Mouse (Mus musculus): Measurements from ENCODE around the gene Acsf3. TPM values are rescaled to one million over a fixed set of nuclear protein-coding genes. Genes with fewer than 3 reads are reported as not detected.

The Acsf3 gene
- total and polyA plus RNA-seq, 3 experiments, result 0.49 to 0.63 TPM; not detected in 1

DNA sequence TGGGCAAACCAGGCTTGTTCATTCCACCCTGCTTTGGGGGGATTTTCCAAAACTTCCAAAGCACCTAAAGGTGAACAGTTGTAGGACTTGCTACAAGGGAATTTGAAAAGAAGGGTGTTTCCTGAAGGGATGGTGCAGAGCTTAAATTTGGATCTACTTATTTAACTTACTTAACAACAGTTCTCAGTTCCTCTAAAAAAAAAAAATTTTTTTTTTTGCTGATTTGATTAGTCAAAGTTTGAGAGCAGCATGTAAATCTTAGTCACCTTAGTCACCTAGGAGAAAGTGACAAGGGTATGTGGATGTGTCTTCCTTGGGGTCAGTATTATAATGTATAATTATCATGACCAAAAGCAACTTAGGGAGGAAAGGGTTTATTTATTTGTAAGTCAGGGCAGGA lies 16.7 kb upstream of the Acsf3 start:
- peaks cover 86% of the 10 kb centered on the region for H3K27me3 ChIP-seq (ENCODE audit: insufficient read depth, low read length)
- H3K4me3 ChIP-seq (ENCODE audit: low read depth, low read length), result no peak overlapping the region
- H3K4me1 ChIP-seq (ENCODE audit: insufficient read depth, low read depth, low read length), result peaks cover 32% of the 10 kb centered on the region
- H3K36me3 ChIP-seq (replicated peaks), result no peaks in the 10 kb centered on the region
- TF ChIP-seq GATA2 (IDR thresholded peaks at IDR 0.05; ENCODE audit: borderline replicate concordance, low read depth, low read length), result no peak
- TF ChIP-seq POLR2AphosphoS5 (IDR thresholded peaks at IDR 0.05; ENCODE audit: insufficient replicate concordance, low read depth, low read length), result no peak
- no peak for TF ChIP-seq TAL1 (conservative IDR thresholded peaks at IDR 0.05; ENCODE audit: low read depth, low read length)
- no peak for TF ChIP-seq GATA1 (IDR thresholded peaks at IDR 0.05; ENCODE audit: borderline replicate concordance, low read length)
- no peak for TF ChIP-seq CTCF (IDR thresholded peaks at IDR 0.05; ENCODE audit: low read depth, low read length)
- ATAC-seq (ENCODE audit: extremely low read depth, insufficient number of reproducible peaks, low FRiP score, poor library complexity, severe bottlenecking), result no peak
- no peak for DNase-seq (ENCODE audit: low spot score)
- H3K9me3 ChIP-seq (replicated peaks), result no peaks in the 10 kb centered on the region

DNA sequence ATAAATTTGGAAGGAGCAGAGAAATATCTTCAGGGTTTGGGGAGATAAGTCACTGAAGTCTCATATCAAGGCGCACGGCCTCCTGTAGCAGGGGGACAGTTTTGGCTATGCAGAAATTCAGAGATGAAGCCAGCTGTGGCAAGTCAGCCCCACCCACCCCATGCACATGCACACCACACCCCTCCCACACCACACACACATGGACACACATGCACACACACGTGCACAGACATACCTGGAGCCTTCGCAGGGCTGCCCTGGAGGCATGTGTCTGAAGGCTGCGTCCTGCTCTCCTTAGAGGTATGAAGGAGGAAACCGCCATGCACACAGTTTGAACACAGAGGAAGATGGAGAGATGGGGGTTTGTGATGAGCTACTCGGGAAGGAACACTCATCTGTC lies 15.2 kb upstream of the Acsf3 start:
- Histone ChIP-seq H3K36me3 (replicated peaks) (no peaks in the 10 kb centered on the region), H3K4me3 (ENCODE audit: low read depth, low read length) (no peak overlapping the region), H3K4me1 (ENCODE audit: insufficient read depth, low read depth, low read length) (peaks cover 46% of the 10 kb centered on the region), H3K9me3 (replicated peaks) (no peaks in the 10 kb centered on the region), H3K27me3 (ENCODE audit: insufficient read depth, low read length) (peaks cover 79% of the 10 kb centered on the region)
- DNase-seq (ENCODE audit: low spot score) (no peak), ATAC-seq (ENCODE audit: extremely low read depth, insufficient number of reproducible peaks, low FRiP score, poor library complexity, severe bottlenecking) (no peak)
- TF ChIP-seq GATA2 (IDR thresholded peaks at IDR 0.05; ENCODE audit: borderline replicate concordance, low read depth, low read length) (no peak), CTCF (IDR thresholded peaks at IDR 0.05; ENCODE audit: low read depth, low read length) (no peak), GATA1 (IDR thresholded peaks at IDR 0.05; ENCODE audit: borderline replicate concordance, low read length) (no peak), TAL1 (conservative IDR thresholded peaks at IDR 0.05; ENCODE audit: low read depth, low read length) (no peak), POLR2AphosphoS5 (IDR thresholded peaks at IDR 0.05; ENCODE audit: insufficient replicate concordance, low read depth, low read length) (no peak)

DNA sequence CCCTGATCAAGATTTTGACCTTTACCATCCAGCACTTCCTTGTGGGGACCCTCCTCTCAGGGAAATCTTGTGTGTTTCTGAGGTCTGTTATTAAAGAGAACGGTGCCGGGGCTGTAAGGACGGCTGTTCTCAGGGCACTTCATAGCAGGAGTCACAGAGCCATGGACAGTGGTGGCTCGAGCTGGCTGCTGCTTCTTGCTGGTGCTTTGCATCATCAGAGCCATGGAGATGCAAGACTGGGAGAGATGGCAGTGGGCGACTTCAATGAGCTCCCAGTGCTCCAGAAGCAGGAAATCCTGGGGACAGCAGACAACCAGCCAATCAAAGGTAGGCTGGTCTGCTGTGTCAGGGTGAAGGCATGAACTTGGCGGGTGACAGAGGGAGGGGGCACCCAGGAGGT lies 14.2 kb upstream of the Acsf3 start:
- no peak overlapping the region for H3K4me3 ChIP-seq (ENCODE audit: low read depth, low read length)
- H3K4me1 ChIP-seq (ENCODE audit: insufficient read depth, low read depth, low read length), result peaks cover 54% of the 10 kb centered on the region
- TF ChIP-seq TAL1 (conservative IDR thresholded peaks at IDR 0.05; ENCODE audit: low read depth, low read length), result no peak
- no peaks in the 10 kb centered on the region for H3K9me3 ChIP-seq (replicated peaks)
- no peak for DNase-seq (ENCODE audit: low spot score)
- no peak for ATAC-seq (ENCODE audit: extremely low read depth, insufficient number of reproducible peaks, low FRiP score, poor library complexity, severe bottlenecking)
- H3K27me3 ChIP-seq (ENCODE audit: insufficient read depth, low read length), result peaks cover 80% of the 10 kb centered on the region
- H3K36me3 ChIP-seq (replicated peaks), result no peaks in the 10 kb centered on the region

DNA sequence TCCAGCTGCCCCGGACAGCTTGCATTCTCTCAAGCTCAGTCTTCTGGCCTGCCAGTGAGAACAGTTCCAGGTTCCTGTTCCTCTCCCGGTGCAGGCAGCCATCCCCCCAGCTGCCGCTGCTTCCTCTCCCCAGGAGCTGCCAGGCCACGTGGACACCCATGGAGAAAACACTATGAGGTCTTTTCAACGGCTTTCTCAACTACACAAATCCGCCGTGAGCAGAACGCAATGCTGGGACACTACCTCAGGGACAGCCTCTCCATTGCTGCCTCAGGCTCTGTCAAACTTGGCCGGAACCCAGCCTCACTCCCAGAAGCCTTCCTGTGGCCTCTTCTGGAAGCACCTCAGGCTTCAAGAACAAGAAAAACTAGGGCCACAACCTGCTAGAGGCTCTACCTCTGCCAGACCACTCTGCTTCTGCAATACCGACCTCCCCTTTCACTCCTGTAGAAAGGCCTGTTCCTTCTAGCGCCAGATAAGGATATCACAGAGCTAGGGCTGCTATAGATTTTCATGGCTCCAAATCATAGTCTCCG lies 12.5 kb upstream of the Acsf3 start:
- no peaks in the 10 kb centered on the region for H3K36me3 ChIP-seq (replicated peaks)

DNA sequence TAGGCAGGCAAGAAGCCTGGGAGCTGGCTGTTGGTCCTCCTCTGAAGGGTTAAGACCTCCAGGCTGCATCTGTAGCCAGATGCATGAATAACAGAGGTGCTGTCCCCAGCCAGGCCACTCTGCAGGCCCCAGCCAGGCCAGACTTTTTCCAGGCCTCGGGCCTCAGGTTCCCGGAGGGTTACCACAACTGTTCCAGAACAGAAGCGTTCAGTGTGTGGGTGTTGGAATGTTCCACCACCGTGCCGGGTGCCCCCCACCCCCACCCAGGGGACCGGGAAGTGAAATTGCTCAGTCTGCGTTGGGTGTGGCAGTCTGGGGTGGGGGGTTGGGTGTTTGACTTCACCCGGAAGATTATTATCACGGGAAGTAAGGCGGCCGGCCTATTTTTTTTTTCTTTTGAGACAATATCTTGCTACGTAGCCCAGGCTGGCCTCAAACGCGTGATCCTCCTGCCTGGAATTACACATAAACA lies 12.0 kb upstream of the Acsf3 start:
- Histone ChIP-seq H3K36me3 (replicated peaks) (no peaks in the 10 kb centered on the region), H3K4me1 (ENCODE audit: insufficient read depth, low read depth, low read length) (peaks cover 73% of the 10 kb centered on the region), H3K27me3 (ENCODE audit: insufficient read depth, low read length) (peaks cover 77% of the 10 kb centered on the region), H3K4me3 (ENCODE audit: low read depth, low read length) (peak overlapping the region; percentile 43; the same call in 1 of the 2 replicates), H3K9me3 (replicated peaks) (no peaks in the 10 kb centered on the region)
- ATAC-seq (ENCODE audit: extremely low read depth, insufficient number of reproducible peaks, low FRiP score, poor library complexity, severe bottlenecking) (peak; percentile 36; the same call in 1 of the 2 replicates), DNase-seq (ENCODE audit: low spot score) (peak; percentile 40)
- no peak for TF ChIP-seq GATA2 (IDR thresholded peaks at IDR 0.05; ENCODE audit: borderline replicate concordance, low read depth, low read length)
- TF ChIP-seq GATA1 (IDR thresholded peaks at IDR 0.05; ENCODE audit: borderline replicate concordance, low read length), result no peak
- TF ChIP-seq TAL1 (conservative IDR thresholded peaks at IDR 0.05; ENCODE audit: low read depth, low read length), result no peak
- no peak for TF ChIP-seq POLR2AphosphoS5 (IDR thresholded peaks at IDR 0.05; ENCODE audit: insufficient replicate concordance, low read depth, low read length)
- no peak for TF ChIP-seq CTCF (IDR thresholded peaks at IDR 0.05; ENCODE audit: low read depth, low read length)

More for the DNA sequence above, 12.5 kb upstream of the Acsf3 start:
- Histone ChIP-seq H3K27me3 (ENCODE audit: insufficient read depth, low read length) (peaks cover 80% of the 10 kb centered on the region), H3K4me3 (ENCODE audit: low read depth, low read length) (peak overlapping the region; percentile 43; the same call in 1 of the 2 replicates), H3K4me1 (ENCODE audit: insufficient read depth, low read depth, low read length) (peaks cover 70% of the 10 kb centered on the region), H3K9me3 (replicated peaks) (no peaks in the 10 kb centered on the region)
- ATAC-seq (ENCODE audit: extremely low read depth, insufficient number of reproducible peaks, low FRiP score, poor library complexity, severe bottlenecking) (peak; percentile 19), DNase-seq (ENCODE audit: low spot score) (peak; percentile 35)
- TF ChIP-seq GATA1 (IDR thresholded peaks at IDR 0.05; ENCODE audit: borderline replicate concordance, low read length), result no peak
- no peak for TF ChIP-seq POLR2AphosphoS5 (IDR thresholded peaks at IDR 0.05; ENCODE audit: insufficient replicate concordance, low read depth, low read length)
- TF ChIP-seq CTCF (IDR thresholded peaks at IDR 0.05; ENCODE audit: low read depth, low read length), result no peak
- TF ChIP-seq TAL1 (conservative IDR thresholded peaks at IDR 0.05; ENCODE audit: low read depth, low read length), result no peak
- TF ChIP-seq GATA2 (IDR thresholded peaks at IDR 0.05; ENCODE audit: borderline replicate concordance, low read depth, low read length), result no peak

DNA sequence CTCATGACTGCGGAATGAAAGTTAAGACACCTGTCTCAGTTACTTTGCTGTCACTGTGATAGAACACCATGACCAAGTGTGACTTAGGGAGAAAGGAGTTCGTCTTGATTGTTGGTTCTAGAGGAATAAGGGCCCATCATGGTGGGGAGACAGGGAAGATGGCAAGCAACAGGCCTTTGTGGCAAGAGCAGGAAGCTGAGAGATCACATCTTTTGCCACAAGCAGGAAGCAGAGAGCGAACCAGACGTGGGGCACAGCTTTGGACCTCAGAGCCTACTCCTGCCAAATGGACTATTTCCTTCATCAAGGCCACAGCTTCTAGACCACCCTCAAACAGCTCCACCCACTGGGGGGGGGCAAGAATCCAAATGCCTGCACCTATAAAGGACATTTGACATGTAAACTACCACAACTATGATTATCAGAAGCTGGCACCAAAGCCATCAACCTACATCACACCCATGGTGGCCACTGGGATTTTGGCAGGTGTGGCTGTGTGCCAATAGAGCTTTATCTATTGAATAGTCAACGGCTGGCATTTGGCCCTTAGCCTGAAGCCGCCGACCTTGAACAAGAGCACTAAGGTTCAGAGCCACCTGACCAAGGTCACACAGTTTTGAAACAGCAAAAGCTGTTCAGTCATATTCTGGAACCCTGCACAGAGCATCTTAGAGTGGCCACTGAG lies 10.4 kb upstream of the Acsf3 start:
- Histone ChIP-seq H3K4me3 (ENCODE audit: low read depth, low read length) (no peak overlapping the region), H3K9me3 (replicated peaks) (no peaks in the 10 kb centered on the region), H3K27me3 (ENCODE audit: insufficient read depth, low read length) (peaks cover 81% of the 10 kb centered on the region), H3K4me1 (ENCODE audit: insufficient read depth, low read depth, low read length) (peaks cover 73% of the 10 kb centered on the region), H3K36me3 (replicated peaks) (no peaks in the 10 kb centered on the region)
- DNase-seq (ENCODE audit: low spot score) (no peak), ATAC-seq (ENCODE audit: extremely low read depth, insufficient number of reproducible peaks, low FRiP score, poor library complexity, severe bottlenecking) (no peak)
- TF ChIP-seq GATA2 (IDR thresholded peaks at IDR 0.05; ENCODE audit: borderline replicate concordance, low read depth, low read length) (no peak), GATA1 (IDR thresholded peaks at IDR 0.05; ENCODE audit: borderline replicate concordance, low read length) (no peak), TAL1 (conservative IDR thresholded peaks at IDR 0.05; ENCODE audit: low read depth, low read length) (no peak), CTCF (IDR thresholded peaks at IDR 0.05; ENCODE audit: low read depth, low read length) (no peak), POLR2AphosphoS5 (IDR thresholded peaks at IDR 0.05; ENCODE audit: insufficient replicate concordance, low read depth, low read length) (no peak)

Measured in G1E (cell line).